Mouse (Mus musculus): ENCODE data around the gene Ppm1l.

GRCm38 (mm10) chr3:69502527-69502926 lies 185.9 kb downstream of the Ppm1l start:
- TF ChIP-seq GATA1 (IDR thresholded peaks at IDR 0.05; ENCODE audit: borderline replicate concordance, low read length) (no peak), FLI1 (IDR thresholded peaks at IDR 0.05; ENCODE audit: low read length) (no peak)

All from megakaryocyte, embryonic 14.5 days (primary cell).